Mouse (Mus musculus) midbrain, postnatal 0 days (tissue): ENCODE measurements around the gene Creb3l2. TPM values are rescaled to one million over a fixed set of nuclear protein-coding genes. Genes with fewer than 3 reads are reported as not detected.

Experiments used
- ATAC-seq: fragments of 200-750 bp; cut with Nextera tagmentation; 2 replicates; pipeline ENCODE4 v1.8.0; 2017; ENCODE audit warnings: moderate number of reproducible peaks, mild to moderate bottlenecking, moderate TSS enrichment, moderate library complexity; ENCODE audit not compliant: low FRiP score
- DNase-seq: peaks from one replicate; pipeline ENCODE4 v3.0.0-alpha.2; 2015; ENCODE audit warnings: low spot score
- H3K27ac ChIP-seq: fragments of 300-500 bp; sonication (generic); 2 replicates; pipeline ENCODE4 v1.5.1; 2014; ENCODE audit warnings: low read depth, mild to moderate bottlenecking, low read length, mixed read lengths
- H3K27me3 ChIP-seq: fragments of 300-500 bp; sonication (generic); 2 replicates; pipeline ENCODE4 v1.6.1; 2014; ENCODE audit warnings: low read length, control low read depth, mixed read lengths; ENCODE audit not compliant: insufficient read depth
- H3K36me3 ChIP-seq: fragments of 300-500 bp; sonication (generic); 2 replicates; pipeline ENCODE4 v1.6.1; 2014; ENCODE audit warnings: low read length, control low read depth, mixed read lengths; ENCODE audit not compliant: insufficient read depth
- H3K4me1 ChIP-seq: fragments of 300-500 bp; sonication (generic); 2 replicates; pipeline ENCODE4 v1.6.1; 2014; ENCODE audit warnings: mild to moderate bottlenecking, control low read depth, antibody characterized with exemption, low read length, mixed read lengths; ENCODE audit not compliant: insufficient read depth
- H3K4me2 ChIP-seq: fragments of 300-500 bp; sonication (generic); 2 replicates; pipeline ENCODE4 v1.6.1; 2014; ENCODE audit warnings: low read depth, mild to moderate bottlenecking, low read length, mixed read lengths; ENCODE audit not compliant: poor library complexity, severe bottlenecking
- H3K4me3 ChIP-seq: fragments of 300-500 bp; sonication (generic); 2 replicates; pipeline ENCODE4 v1.5.1; 2014; ENCODE audit warnings: low read depth, mild to moderate bottlenecking, low read length, moderate library complexity
- H3K9ac ChIP-seq: fragments of 300-500 bp; sonication (generic); replicated peaks from 2 replicates; pipeline ENCODE4 v1.6.1; 2014; ENCODE audit warnings: mild to moderate bottlenecking, low read length, moderate library complexity, mixed read lengths; ENCODE audit not compliant: poor library complexity, severe bottlenecking
- H3K9me3 ChIP-seq: fragments of 300-500 bp; sonication (generic); 2 replicates; pipeline ENCODE4 v1.6.1; 2016; ENCODE audit warnings: low read length, control low read depth
- CTCF ChIP-seq: IDR thresholded peaks from 2 replicates; pipeline ENCODE4 v1.5.1; 2016; ENCODE audit warnings: antibody characterized with exemption, mild to moderate bottlenecking
- WGBS: fragments of 180-500 bp; shearing (Covaris S2); extraction: QIAGEN DNeasy Blood & Tissue Kit; methylation state at CpG from one replicate; pipeline ENCODE4 v1.1.7; 2014; 5-methylcytosine and 5-hydroxymethylcytosine counted together
- polyA plus RNA-seq: library from polyadenylated mRNA; unstranded; fragments of >200 nt; fragmentation: Nextera tagmentation; extraction: Ambion mirVana; gene quantifications from 2 replicates; pipeline ENCODE4 v1.2.1, GENCODE M21; 2015
- total RNA-seq: library from RNA; depleted of rRNA; stranded (reverse); fragments of >200 nt; gene quantifications from 2 replicates; pipeline ENCODE4 v1.2.3, GENCODE M21; 2014

Gene Creb3l2
- total and polyA plus RNA-seq, 2 experiments from 2014 or later, result 2.1 to 3.9 TPM

- ATAC-seq (no peak), DNase-seq (no peak)
- Histone ChIP-seq H3K36me3 (no peaks in the 10 kb centered on the region), H3K9me3 (no peaks in the 10 kb centered on the region), H3K4me2 (no peak overlapping the region), H3K4me1 (no peaks in the 10 kb centered on the region), H3K27me3 (no peaks in the 10 kb centered on the region), H3K9ac (no peak overlapping the region), H3K4me3 (no peak overlapping the region), H3K27ac (no peak overlapping the region)
- 97% methylated on average over 8 of the region's 8 CpGs for WGBS
- peak; percentile 53 for TF ChIP-seq CTCF
Observed at GRCm38 (mm10) chr6:37364361-37364760, 77.6 kb downstream of the Creb3l2 start.

GRCm38 (mm10) chr6:37360813-37361385, 81.0 kb downstream of the Creb3l2 start:
- no peak overlapping the region for H3K4me2 ChIP-seq
- H3K9ac ChIP-seq, result no peak overlapping the region
- no peaks in the 10 kb centered on the region for H3K9me3 ChIP-seq
- no peaks in the 10 kb centered on the region for H3K27me3 ChIP-seq
- no peaks in the 10 kb centered on the region for H3K36me3 ChIP-seq
- 18% methylated on average over 11 of the region's 11 CpGs for WGBS
- TF ChIP-seq CTCF, result no peak
- H3K27ac ChIP-seq, result no peak overlapping the region
- ATAC-seq (no peak; the same call in 1 of the 2 replicates), DNase-seq (no peak)
- H3K4me1 ChIP-seq, result no peaks in the 10 kb centered on the region
- no peak overlapping the region for H3K4me3 ChIP-seq

- peak; percentile 98 for TF ChIP-seq CTCF
- ATAC-seq (peak; percentile 35; the same call in 1 of the 2 replicates), DNase-seq (peak; percentile 92)
- Histone ChIP-seq H3K9me3 (no peaks in the 10 kb centered on the region), H3K4me1 (no peaks in the 10 kb centered on the region), H3K4me2 (0 out of 2 replicates have a peak overlapping the region, but pooled peaks have one; percentile 15), H3K27me3 (no peaks in the 10 kb centered on the region), H3K36me3 (no peaks in the 10 kb centered on the region), H3K27ac (no peak overlapping the region), H3K9ac (no peak overlapping the region), H3K4me3 (no peak overlapping the region)
- 33% methylated on average over 17 of the region's 17 CpGs for WGBS
Observed at GRCm38 (mm10) chr6:37354449-37355179, 87.3 kb downstream of the Creb3l2 start.

- H3K4me3 ChIP-seq, result no peak overlapping the region
- H3K4me1 ChIP-seq, result no peaks in the 10 kb centered on the region
- H3K27me3 ChIP-seq, result no peaks in the 10 kb centered on the region
- H3K9me3 ChIP-seq, result no peaks in the 10 kb centered on the region
- H3K36me3 ChIP-seq, result no peaks in the 10 kb centered on the region
- no peak overlapping the region for H3K4me2 ChIP-seq
- no peak for TF ChIP-seq CTCF
- WGBS, result 85% methylated on average over 9 of the region's 9 CpGs
- no peak for ATAC-seq
- H3K9ac ChIP-seq, result no peak overlapping the region
- no peak for DNase-seq
- no peak overlapping the region for H3K27ac ChIP-seq
Observed at GRCm38 (mm10) chr6:37353616-37354015, 88.3 kb downstream of the Creb3l2 start.

GRCm38 (mm10) chr6:37351731-37352380, 90.1 kb downstream of the Creb3l2 start:
- DNase-seq (peak; percentile 79), ATAC-seq (0 out of 2 replicates have a peak, but pooled peaks have one; percentile 35)
- no peak overlapping the region for H3K4me2 ChIP-seq
- WGBS, result 24% methylated on average over 10 of the region's 10 CpGs
- no peaks in the 10 kb centered on the region for H3K27me3 ChIP-seq
- H3K9ac ChIP-seq, result no peak overlapping the region
- H3K4me1 ChIP-seq, result no peaks in the 10 kb centered on the region
- peak; percentile 94 for TF ChIP-seq CTCF
- no peaks in the 10 kb centered on the region for H3K9me3 ChIP-seq
- H3K36me3 ChIP-seq, result no peaks in the 10 kb centered on the region
- H3K27ac ChIP-seq, result no peak overlapping the region
- no peak overlapping the region for H3K4me3 ChIP-seq

- H3K9ac ChIP-seq, result no peak overlapping the region
Observed at GRCm38 (mm10) chr6:37350315-37350714, 91.6 kb downstream of the Creb3l2 start.

More at GRCm38 (mm10) chr6:37350315-37350714, 91.6 kb downstream of the Creb3l2 start:
- H3K27ac ChIP-seq, result no peak overlapping the region
- ATAC-seq, result no peak
- H3K36me3 ChIP-seq, result no peaks in the 10 kb centered on the region
- H3K9me3 ChIP-seq, result no peaks in the 10 kb centered on the region
- no peak overlapping the region for H3K4me2 ChIP-seq
- TF ChIP-seq CTCF, result no peak
- H3K4me3 ChIP-seq, result no peak overlapping the region
- DNase-seq, result no peak
- H3K4me1 ChIP-seq, result no peaks in the 10 kb centered on the region
- H3K27me3 ChIP-seq, result no peaks in the 10 kb centered on the region
- 88% methylated on average over 8 of the region's 8 CpGs for WGBS
